Mouse (Mus musculus): ENCODE measurements around the gene Triap1.

DNA sequence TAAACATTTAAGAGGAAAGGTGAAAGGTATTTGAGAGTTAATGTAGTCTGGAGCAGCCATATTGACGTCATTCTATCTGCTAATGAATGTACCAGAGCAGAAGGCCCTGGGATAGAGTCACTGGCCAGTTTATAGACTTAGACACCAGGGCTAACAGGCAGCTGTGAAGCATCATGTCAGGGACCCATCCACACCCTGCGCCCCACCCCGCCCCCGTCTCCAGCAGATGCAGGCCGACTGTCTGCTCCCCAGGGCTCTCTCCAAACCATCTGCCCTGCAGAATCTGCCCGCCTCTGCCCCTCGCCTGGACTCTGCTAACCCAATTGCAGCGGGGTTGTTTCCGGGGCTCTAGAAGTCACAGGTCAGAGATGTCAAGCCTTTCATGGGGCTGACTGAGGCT lies 30.7 kb downstream of the Triap1 start:
- no peak for TF ChIP-seq POLR2A (IDR thresholded peaks at IDR 0.05; ENCODE audit: extremely low read depth, insufficient read depth, low read length)
- no peak for TF ChIP-seq CTCF (IDR thresholded peaks at IDR 0.05; ENCODE audit: extremely low read depth, insufficient read depth, low read length)
